Mouse (Mus musculus) urinary bladder, postnatal 10 days (tissue): ENCODE measurements around the gene Vmn1r77.
"Not testable (repeated sequence)": the region's sequence is repeated elsewhere in the genome, so short reads cannot be mapped to it uniquely, and the experiment has no call there.

ENCODE experiments used
- DNase-seq: peaks from one replicate; pipeline ENCODE4 v3.0.0; 2022; ENCODE audit warnings: low spot score

Gene Vmn1r77

GRCm38 (mm10) chr7:12036452-12036851, at the start of gene Vmn1r77:
TSS of gene Vmn1r77 (plus strand) at chr7:12036752.
- DNase-seq, result not testable (repeated sequence)

DNA sequence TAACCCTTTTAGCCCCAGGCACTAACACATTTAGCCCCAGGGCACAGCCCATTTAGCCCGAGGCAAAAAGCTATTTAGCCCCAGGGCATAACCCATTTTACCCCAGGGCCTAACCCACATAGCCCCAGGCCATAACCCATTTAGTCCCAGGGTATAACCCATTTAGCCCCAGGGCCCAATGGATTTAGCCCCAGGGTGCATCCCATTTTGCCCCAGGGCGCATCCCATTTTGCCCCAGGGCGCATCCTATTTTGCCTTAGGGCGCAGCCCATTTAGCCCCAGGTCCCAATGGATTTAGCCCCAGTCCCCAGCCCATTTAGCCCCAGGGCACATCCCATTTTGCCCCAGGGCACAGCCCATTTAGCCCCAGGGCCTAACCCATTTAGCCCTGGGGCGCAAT, 25.1 kb upstream of the Vmn1r77 start:
- not testable (repeated sequence) for DNase-seq

- DNase-seq, result not testable (repeated sequence)
These were observed 24.2 kb upstream of the Vmn1r77 start for GRCm38 (mm10) chr7:12012392-12012791.

DNA sequence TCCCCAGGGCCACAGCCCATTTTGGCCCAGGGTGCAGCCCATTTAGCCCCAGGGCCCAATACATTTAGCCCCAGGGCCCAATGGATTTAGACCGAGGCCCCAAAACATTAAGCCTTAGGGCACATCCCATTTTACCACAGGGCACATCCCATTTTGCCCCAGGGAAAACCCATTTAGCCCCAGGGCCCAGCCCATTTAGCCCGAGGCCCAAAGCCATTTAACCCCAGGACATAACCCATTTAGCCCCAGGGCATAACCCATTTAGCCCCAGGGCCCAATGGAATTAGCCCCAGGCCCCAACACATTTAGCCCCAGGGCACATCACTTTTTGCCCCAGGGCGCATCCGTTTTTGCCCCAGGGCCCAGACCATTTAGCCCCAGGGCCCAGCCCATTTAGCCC, 23.4 kb upstream of the Vmn1r77 start:
- DNase-seq, result no peak

DNA sequence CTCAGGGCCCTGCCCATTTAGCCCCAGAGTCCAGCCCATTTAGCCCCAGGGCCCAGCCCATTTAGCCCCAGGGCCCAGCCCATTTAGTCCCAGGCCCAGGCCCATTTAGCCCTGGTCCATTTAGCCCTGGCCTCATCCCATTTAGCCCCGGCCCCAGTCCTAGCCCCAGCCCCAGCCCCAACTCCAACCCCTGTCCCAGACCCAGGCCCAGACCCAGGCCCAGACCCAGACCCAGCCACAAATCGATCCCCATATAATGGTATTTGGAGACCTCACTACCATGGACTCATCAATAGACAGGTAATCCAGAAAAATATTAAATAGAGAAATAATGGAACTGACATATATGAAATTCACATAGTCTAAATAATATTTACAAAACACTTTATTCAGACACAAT, 18.7 kb upstream of the Vmn1r77 start:
- not testable (repeated sequence) for DNase-seq

DNA sequence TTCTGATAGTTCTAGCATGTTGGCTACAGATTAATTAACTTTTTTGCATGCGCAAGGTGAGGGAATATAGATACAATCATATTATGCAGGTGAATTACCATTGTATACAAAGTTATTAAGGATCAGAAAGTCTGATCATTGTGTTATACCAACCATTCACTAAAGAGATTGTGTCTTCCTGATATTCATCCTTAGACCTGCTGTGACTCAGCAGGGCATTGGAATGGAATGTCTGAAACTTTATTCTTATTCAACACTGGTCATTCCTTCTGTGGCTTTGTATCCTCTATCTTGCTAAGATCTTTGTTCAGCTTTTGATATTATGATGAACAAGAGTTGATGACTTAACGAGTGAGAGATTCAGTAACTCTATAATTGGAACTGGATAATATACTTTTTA, 4.1 kb downstream of the Vmn1r77 start:
- no peak for DNase-seq
